Mouse (Mus musculus): ENCODE measurements around the gene Ntn1. TPM values are rescaled to one million over a fixed set of nuclear protein-coding genes. Genes with fewer than 3 reads are reported as not detected.

Gene Ntn1
- polyA plus RNA-seq, 1 experiment from 2014 or later = 11.8 TPM

DNA sequence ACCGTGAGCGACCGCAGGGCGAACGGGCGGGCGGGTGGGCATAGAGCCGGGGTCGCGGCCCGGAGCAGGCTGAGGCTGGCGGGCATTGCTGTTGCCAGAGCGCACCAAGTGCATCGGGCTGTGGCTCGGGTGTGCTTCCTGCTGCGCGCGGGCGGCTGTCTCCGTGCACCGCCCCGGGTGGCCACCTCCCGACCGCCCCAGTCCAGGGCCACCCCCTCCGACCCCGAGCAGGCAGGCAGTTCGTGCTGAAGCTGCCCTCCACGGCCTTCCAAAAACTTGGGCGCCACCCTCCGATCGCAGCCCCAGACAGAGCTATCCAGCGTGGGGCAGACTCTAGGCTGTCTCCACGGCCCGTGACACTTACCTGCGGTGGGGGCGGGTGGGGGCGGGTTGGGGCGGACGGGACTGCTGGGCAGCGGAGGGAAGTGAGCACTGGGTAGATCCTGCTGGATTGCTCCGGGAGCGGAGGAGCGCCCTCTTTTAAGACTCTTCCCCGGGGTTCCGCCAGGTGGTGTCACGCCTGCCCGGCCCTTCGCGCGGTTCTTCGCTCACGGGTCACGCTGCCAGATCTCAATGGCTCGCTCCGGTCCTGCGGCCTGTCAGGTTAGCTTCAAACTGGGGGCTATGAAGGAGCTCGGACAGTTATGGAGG lies 477 bp downstream of the Ntn1 start:
- DNase-seq (ENCODE audit: low spot score) (peak; percentile 67), ATAC-seq (replicated peaks; ENCODE audit: low FRiP score, low read depth) (peak; percentile 81)
- peak overlapping the region; percentile 52 for H3K9ac ChIP-seq (ENCODE audit: low read depth, low read length)
- H3K27me3 ChIP-seq (ENCODE audit: insufficient read depth, low read length) = peaks cover 24% of the 10 kb centered on the region
- no peak overlapping the region for H3K27ac ChIP-seq
- H3K4me3 ChIP-seq (replicated peaks; ENCODE audit: low read depth, low read length) = peak overlapping the region; percentile 39
- WGBS = under 1% methylated on average over 50 of the region's 57 CpGs
- TF ChIP-seq CTCF (IDR thresholded peaks at IDR 0.05; ENCODE audit: low read depth) = peak; percentile 46
- peaks cover 6% of the 10 kb centered on the region; the same call in 1 of the 2 replicates for H3K4me1 ChIP-seq (replicated peaks; ENCODE audit: insufficient read depth, low read length)
- peak overlapping the region; percentile 89 for H3K4me2 ChIP-seq (ENCODE audit: low read length)
- H3K36me3 ChIP-seq (ENCODE audit: insufficient read depth, low read length) = no peaks in the 10 kb centered on the region
- H3K9me3 ChIP-seq (replicated peaks; ENCODE audit: low read length) = no peaks in the 10 kb centered on the region

DNA sequence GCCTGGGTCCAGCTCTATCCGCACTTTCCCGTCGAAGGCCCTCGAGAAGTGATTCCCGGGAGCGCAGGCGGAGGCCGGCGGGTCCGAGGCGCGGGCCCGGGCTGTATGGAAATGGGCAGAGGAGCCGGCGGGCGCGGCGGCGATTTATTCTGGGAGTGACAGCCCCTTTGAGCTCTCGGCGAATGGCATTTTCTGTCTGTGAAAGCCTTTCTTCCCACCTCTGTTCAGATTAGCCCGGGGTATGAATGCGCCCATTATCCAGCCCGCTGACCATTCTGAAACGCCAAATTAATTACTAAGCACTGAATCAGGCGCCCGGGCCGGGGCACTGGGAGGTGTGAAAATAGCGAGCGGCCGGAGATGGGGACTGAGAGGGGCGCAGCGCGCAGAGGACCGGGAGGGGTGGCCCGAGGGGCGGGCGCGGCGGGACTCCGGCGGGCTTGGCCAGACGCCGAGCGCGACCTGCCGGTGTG lies 1.0 kb downstream of the Ntn1 start:
- Histone ChIP-seq H3K4me2 (ENCODE audit: low read length) (peak overlapping the region; percentile 89), H3K4me3 (replicated peaks; ENCODE audit: low read depth, low read length) (peak overlapping the region; percentile 39), H3K36me3 (ENCODE audit: insufficient read depth, low read length) (no peaks in the 10 kb centered on the region), H3K4me1 (replicated peaks; ENCODE audit: insufficient read depth, low read length) (peaks cover 6% of the 10 kb centered on the region; the same call in 1 of the 2 replicates), H3K9ac (ENCODE audit: low read depth, low read length) (peak overlapping the region; percentile 52), H3K27me3 (ENCODE audit: insufficient read depth, low read length) (peaks cover 24% of the 10 kb centered on the region), H3K27ac (no peak overlapping the region), H3K9me3 (replicated peaks; ENCODE audit: low read length) (no peaks in the 10 kb centered on the region)
- DNase-seq (ENCODE audit: low spot score) (no peak), ATAC-seq (replicated peaks; ENCODE audit: low FRiP score, low read depth) (no peak; the same call in 1 of the 2 replicates)
- TF ChIP-seq CTCF (IDR thresholded peaks at IDR 0.05; ENCODE audit: low read depth) = no peak
- under 1% methylated on average over 40 of the region's 47 CpGs for WGBS

DNA sequence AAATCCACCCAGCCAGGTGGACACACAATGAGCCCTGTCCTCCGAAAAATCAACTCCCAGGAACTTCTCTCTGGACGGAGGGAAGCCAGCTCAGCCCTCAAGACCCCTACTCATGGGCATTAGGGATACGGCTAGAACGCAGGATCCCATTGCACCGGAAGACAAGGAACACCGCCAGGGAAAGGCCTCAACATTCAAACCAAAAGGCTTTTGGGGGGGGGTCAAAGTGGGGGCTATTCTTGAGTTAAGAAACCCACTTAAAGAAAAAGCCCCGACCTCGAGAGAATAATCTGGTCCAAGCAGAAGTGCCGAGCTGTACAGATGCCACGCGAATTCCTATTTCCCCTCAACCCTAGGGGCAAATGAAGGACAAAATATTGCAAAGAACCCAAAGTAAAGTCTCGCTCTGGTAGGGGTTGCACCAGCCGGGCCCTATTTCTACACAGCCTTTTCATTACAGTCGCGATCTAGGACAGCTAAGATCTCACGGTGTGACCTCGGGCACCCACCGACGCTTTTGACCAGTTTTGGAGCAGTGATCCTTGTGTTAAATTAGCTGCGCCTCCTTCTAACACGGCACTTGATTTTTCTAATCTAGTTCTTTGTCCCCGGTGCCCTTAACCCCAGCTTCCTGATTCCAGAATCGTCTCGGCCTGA lies 1.6 kb downstream of the Ntn1 start:
- no peak overlapping the region for H3K27ac ChIP-seq
- no peaks in the 10 kb centered on the region for H3K36me3 ChIP-seq (ENCODE audit: insufficient read depth, low read length)
- H3K9me3 ChIP-seq (replicated peaks; ENCODE audit: low read length) = no peaks in the 10 kb centered on the region
- WGBS = 26% methylated on average over 24 of the region's 24 CpGs
- H3K9ac ChIP-seq (ENCODE audit: low read depth, low read length) = 0 out of 2 replicates have a peak overlapping the region, but pooled peaks have one; percentile 52
- DNase-seq (ENCODE audit: low spot score) (no peak), ATAC-seq (replicated peaks; ENCODE audit: low FRiP score, low read depth) (no peak)
- peak overlapping the region; percentile 89 for H3K4me2 ChIP-seq (ENCODE audit: low read length)
- H3K4me1 ChIP-seq (replicated peaks; ENCODE audit: insufficient read depth, low read length) = peaks cover 6% of the 10 kb centered on the region; the same call in 1 of the 2 replicates
- no peak for TF ChIP-seq CTCF (IDR thresholded peaks at IDR 0.05; ENCODE audit: low read depth)
- peak overlapping the region; percentile 39 for H3K4me3 ChIP-seq (replicated peaks; ENCODE audit: low read depth, low read length)
- peaks cover 24% of the 10 kb centered on the region for H3K27me3 ChIP-seq (ENCODE audit: insufficient read depth, low read length)

DNA sequence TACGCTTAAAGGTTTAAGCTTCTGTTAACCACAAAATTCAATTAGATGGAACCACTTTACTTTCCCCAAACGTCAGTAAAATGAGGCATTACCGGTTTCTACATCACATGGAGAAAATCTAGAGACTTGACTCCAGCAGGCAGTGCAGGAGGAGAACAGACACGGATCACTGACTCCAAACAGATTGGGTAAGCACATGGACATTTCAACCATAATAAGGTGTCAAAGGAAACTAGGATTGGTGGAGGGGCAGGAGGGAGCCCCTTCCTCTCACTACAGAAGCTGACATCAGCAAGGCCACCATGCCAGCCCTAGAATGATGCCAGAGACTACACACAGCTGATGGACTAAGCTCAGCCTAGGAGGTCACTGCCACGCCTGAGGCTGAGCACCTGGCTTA lies 5.1 kb downstream of the Ntn1 start:
- Histone ChIP-seq H3K4me3 (replicated peaks; ENCODE audit: low read depth, low read length) (no peak overlapping the region), H3K27me3 (ENCODE audit: insufficient read depth, low read length) (peaks cover 31% of the 10 kb centered on the region)
- no peak for TF ChIP-seq CTCF (IDR thresholded peaks at IDR 0.05; ENCODE audit: low read depth)

DNA sequence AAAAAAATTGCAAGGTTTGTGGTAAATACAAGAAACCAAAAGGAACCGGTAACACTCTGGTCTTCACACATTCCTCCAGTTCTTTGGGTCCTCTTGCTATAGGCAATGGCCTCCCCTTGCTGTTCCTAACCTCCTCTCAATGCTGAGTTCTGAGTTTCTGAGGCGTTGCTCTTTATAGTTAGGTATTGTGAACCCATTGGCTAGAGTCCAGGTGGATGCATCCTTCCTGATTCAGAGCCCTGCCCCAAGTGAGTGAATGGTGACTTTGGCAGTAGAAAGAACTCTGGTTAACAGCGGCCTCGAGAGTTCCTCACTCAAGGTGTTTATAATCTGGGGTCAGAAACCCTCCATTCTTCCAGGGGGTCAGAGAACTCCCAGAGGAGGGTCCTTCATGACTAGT lies 5.9 kb downstream of the Ntn1 start:
- TF ChIP-seq CTCF (IDR thresholded peaks at IDR 0.05; ENCODE audit: low read depth) = no peak
- no peak for ATAC-seq (replicated peaks; ENCODE audit: low FRiP score, low read depth)
- Histone ChIP-seq H3K27me3 (ENCODE audit: insufficient read depth, low read length) (peaks cover 32% of the 10 kb centered on the region), H3K4me2 (ENCODE audit: low read length) (no peak overlapping the region), H3K4me3 (replicated peaks; ENCODE audit: low read depth, low read length) (no peak overlapping the region), H3K4me1 (replicated peaks; ENCODE audit: insufficient read depth, low read length) (0 out of 2 replicates have a peak, but pooled peaks cover 5% of the 10 kb centered on the region), H3K36me3 (ENCODE audit: insufficient read depth, low read length) (no peaks in the 10 kb centered on the region), H3K9me3 (replicated peaks; ENCODE audit: low read length) (no peaks in the 10 kb centered on the region), H3K9ac (ENCODE audit: low read depth, low read length) (no peak overlapping the region), H3K27ac (no peak overlapping the region)
- WGBS = 60% methylated on average over 4 of the region's 4 CpGs
- DNase-seq (ENCODE audit: low spot score) = no peak

More for the DNA sequence above, 5.1 kb downstream of the Ntn1 start:
- peaks cover 6% of the 10 kb centered on the region; the same call in 1 of the 2 replicates for H3K4me1 ChIP-seq (replicated peaks; ENCODE audit: insufficient read depth, low read length)
- H3K9ac ChIP-seq (ENCODE audit: low read depth, low read length) = no peak overlapping the region
- DNase-seq (ENCODE audit: low spot score) = no peak
- 53% methylated on average over 5 of the region's 5 CpGs for WGBS
- no peaks in the 10 kb centered on the region for H3K9me3 ChIP-seq (replicated peaks; ENCODE audit: low read length)
- H3K36me3 ChIP-seq (ENCODE audit: insufficient read depth, low read length) = no peaks in the 10 kb centered on the region
- H3K27ac ChIP-seq = no peak overlapping the region
- no peak for ATAC-seq (replicated peaks; ENCODE audit: low FRiP score, low read depth)
- no peak overlapping the region for H3K4me2 ChIP-seq (ENCODE audit: low read length)

DNA sequence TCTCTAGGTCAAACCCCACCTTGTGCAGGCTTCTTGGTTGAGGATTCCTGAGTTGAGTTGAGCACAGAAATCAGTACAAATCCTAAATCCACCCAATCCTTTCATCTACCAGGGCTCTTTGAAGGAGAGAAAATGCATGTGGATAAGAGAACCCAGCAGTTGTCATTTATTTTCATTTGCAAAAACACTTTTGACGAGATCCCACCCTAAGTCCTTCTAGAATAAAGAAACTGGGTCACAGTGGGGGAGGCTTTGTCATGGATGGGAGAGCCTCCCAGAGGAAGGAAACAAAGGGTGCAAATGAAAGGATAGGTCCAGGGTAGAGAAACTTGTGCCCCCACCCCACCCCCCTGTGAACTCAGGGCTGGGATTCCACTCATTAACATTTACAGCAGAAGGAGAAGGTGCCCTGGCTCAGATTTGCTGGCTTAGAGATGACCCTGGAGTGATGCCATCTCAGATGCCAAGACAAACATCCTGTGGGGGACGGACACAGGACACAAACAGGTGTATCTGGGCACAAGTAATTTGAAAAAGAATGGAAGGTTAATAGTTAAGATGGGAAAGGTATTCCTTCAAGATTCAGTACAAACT lies 6.6 kb downstream of the Ntn1 start:
- DNase-seq (ENCODE audit: low spot score) = no peak
- ATAC-seq (replicated peaks; ENCODE audit: low FRiP score, low read depth) = no peak

More for the DNA sequence above, 6.6 kb downstream of the Ntn1 start:
- Histone ChIP-seq H3K4me1 (replicated peaks; ENCODE audit: insufficient read depth, low read length) (no peaks in the 10 kb centered on the region), H3K27ac (no peak overlapping the region), H3K27me3 (ENCODE audit: insufficient read depth, low read length) (peaks cover 27% of the 10 kb centered on the region), H3K9ac (ENCODE audit: low read depth, low read length) (no peak overlapping the region), H3K4me2 (ENCODE audit: low read length) (no peak overlapping the region), H3K4me3 (replicated peaks; ENCODE audit: low read depth, low read length) (no peak overlapping the region), H3K9me3 (replicated peaks; ENCODE audit: low read length) (no peaks in the 10 kb centered on the region), H3K36me3 (ENCODE audit: insufficient read depth, low read length) (no peaks in the 10 kb centered on the region)
- 59% methylated on average over 2 of the region's 2 CpGs for WGBS
- TF ChIP-seq CTCF (IDR thresholded peaks at IDR 0.05; ENCODE audit: low read depth) = no peak
